Comparison of ENCODE assay signal across 13 mouse cellular contexts in the genomic region with DNA sequence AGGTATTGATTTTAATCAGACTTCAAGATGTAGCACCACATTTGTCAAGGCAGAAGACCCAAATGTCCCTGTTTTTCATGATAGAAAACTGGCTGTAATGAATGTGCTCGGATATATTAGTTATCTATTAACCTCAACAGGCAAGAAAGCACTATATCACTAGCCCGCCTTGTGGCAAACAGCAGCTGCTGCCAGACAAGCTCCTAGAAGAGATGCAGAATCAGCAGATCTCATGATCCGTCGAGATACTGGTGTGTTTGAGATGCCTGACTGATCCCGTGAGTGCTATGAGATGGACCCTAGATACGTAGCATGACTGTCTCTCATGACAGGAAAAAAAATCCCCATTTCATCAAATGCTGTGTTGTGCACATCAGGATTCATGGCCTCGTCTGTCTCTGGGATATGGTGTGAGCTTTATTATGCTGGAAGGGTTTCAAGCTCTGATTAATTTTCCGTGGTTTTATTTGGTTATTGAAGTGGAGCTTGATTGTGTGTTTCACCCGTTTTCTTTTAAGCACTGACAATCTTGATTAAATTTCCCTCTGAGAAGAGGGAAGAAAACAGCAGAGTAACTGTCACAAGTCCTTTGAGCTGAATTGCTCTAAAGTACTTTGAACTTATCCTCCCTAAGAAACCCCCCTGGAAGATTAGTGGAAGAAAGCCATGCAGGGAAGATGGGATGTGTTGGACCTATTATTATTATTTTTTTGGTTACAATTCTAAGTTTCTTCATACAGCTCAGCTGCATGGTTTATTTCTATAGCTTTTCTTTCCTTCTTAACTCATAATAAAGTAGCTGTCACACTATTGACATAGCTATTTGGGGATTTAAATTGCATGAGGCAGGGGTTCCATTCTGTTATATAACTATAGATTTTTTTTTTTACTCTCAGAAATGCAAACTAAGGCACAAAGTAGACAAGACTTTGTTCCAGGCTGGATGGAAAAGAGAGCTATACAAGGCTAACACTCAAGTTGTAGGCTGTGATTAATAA.
DNase-seq lines count a peak whose midpoint lies in the region; ATAC-seq and TF ChIP-seq lines count a peak whose summit lies in the region.
"Had no signal": no experiment of that assay in that cellular context is flagged by ENCODE, and none has a peak within 500 bp of the region (broad histone marks: within the 10 kb centered on the region; RNA-seq: fewer than 3 reads in every experiment).

No protein-coding gene starts in this region.

- H3K9me3 ChIP-seq in forebrain, embryonic 11.5 days (ENCODE audit: control insufficient read depth, low read length): no peaks in the 10 kb centered on the region
- no peaks in the 10 kb centered on the region for H3K9me3 ChIP-seq in forebrain, embryonic 16.5 days (ENCODE audit: control insufficient read depth, low read length)
- no peaks in the 10 kb centered on the region for H3K9me3 ChIP-seq in hindbrain, postnatal 0 days (ENCODE audit: low read length)
- no peaks in the 10 kb centered on the region for H3K9me3 ChIP-seq in midbrain, embryonic 13.5 days
- H3K9me3 ChIP-seq in limb, embryonic 10.5 days (replicated peaks): no peaks in the 10 kb centered on the region
- H3K9me3 ChIP-seq: limb, embryonic 15.5 days had no signal

- 65% methylated on average over 9 of the region's 9 CpGs for WGBS in forebrain, embryonic 11.5 days
- 38% methylated on average over 9 of the region's 9 CpGs for WGBS in forebrain, embryonic 16.5 days
- 29% methylated on average over 9 of the region's 9 CpGs for WGBS in hindbrain, postnatal 0 days
- WGBS in midbrain, embryonic 13.5 days: 32% methylated on average over 9 of the region's 9 CpGs
- 83% methylated on average over 9 of the region's 9 CpGs for WGBS in limb, embryonic 10.5 days

- no peak overlapping the region for H3K4me3 ChIP-seq in forebrain, embryonic 11.5 days (ENCODE audit: low read depth, low read length)
- no peak overlapping the region for H3K4me3 ChIP-seq in forebrain, embryonic 16.5 days (replicated peaks; ENCODE audit: low read length)
- H3K4me3 ChIP-seq in hindbrain, postnatal 0 days (ENCODE audit: low read length): no peak overlapping the region
- no peak overlapping the region for H3K4me3 ChIP-seq in midbrain, embryonic 13.5 days (replicated peaks)
- H3K4me3 ChIP-seq in limb, embryonic 10.5 days: no peak overlapping the region
- H3K4me3 ChIP-seq: limb, embryonic 15.5 days had no signal

- H3K4me1 ChIP-seq in forebrain, embryonic 11.5 days (replicated peaks; ENCODE audit: control insufficient read depth, insufficient read depth, low read length): no peaks in the 10 kb centered on the region
- no peaks in the 10 kb centered on the region for H3K4me1 ChIP-seq in forebrain, embryonic 16.5 days (replicated peaks; ENCODE audit: control insufficient read depth, insufficient read depth, low read length)
- no peaks in the 10 kb centered on the region for H3K4me1 ChIP-seq in hindbrain, postnatal 0 days (ENCODE audit: insufficient read depth, low read length)
- H3K4me1 ChIP-seq in midbrain, embryonic 13.5 days (replicated peaks): peaks cover 6% of the 10 kb centered on the region; the same call in 1 of the 2 replicates
- no peaks in the 10 kb centered on the region for H3K4me1 ChIP-seq in limb, embryonic 10.5 days
- H3K4me1 ChIP-seq: limb, embryonic 15.5 days had no signal

- H3K36me3 ChIP-seq in forebrain, embryonic 11.5 days (ENCODE audit: control insufficient read depth, insufficient read depth, low read length): no peaks in the 10 kb centered on the region
- no peaks in the 10 kb centered on the region for H3K36me3 ChIP-seq in forebrain, embryonic 16.5 days (ENCODE audit: control insufficient read depth, insufficient read depth)
- no peaks in the 10 kb centered on the region for H3K36me3 ChIP-seq in hindbrain, postnatal 0 days (ENCODE audit: insufficient read depth, low read length)
- no peaks in the 10 kb centered on the region for H3K36me3 ChIP-seq in midbrain, embryonic 13.5 days
- no peaks in the 10 kb centered on the region for H3K36me3 ChIP-seq in limb, embryonic 10.5 days
- H3K36me3 ChIP-seq: limb, embryonic 15.5 days had no signal

- no peak overlapping the region for H3K27ac ChIP-seq in forebrain, embryonic 11.5 days (ENCODE audit: low read depth, low read length)
- no peak overlapping the region for H3K27ac ChIP-seq in forebrain, embryonic 16.5 days (ENCODE audit: low read length)
- no peak overlapping the region for H3K27ac ChIP-seq in hindbrain, postnatal 0 days
- 0 out of 2 replicates have a peak overlapping the region, but pooled peaks have one; percentile 25 for H3K27ac ChIP-seq in midbrain, embryonic 13.5 days
- no peak overlapping the region for H3K27ac ChIP-seq in limb, embryonic 10.5 days
- H3K27ac ChIP-seq: limb, embryonic 15.5 days had no signal

- no peak for DNase-seq in forebrain, embryonic 11.5 days (ENCODE audit: low spot score)
- peak; percentile 36 for DNase-seq in Muller cell, postnatal 12 days (ENCODE audit: inconsistent ontology term)
- peak; percentile 13 for DNase-seq in hindbrain, postnatal 0 days (ENCODE audit: low spot score)
- no peak for DNase-seq in left cerebral cortex, adult 18-20 months (ENCODE audit: low spot score in 2 of 2)
- DNase-seq in limb, embryonic 10.5 days (ENCODE audit: low spot score): no peak
- DNase-seq in thymus, postnatal 25 days: no peak
- DNase-seq: adrenal gland, adult 2 months; cerebellum, adult 9-10 months; heart, postnatal 14 days; lung, adult 2 months had no signal

- peak; percentile 23; the same call in 1 of the 2 replicates for TF ChIP-seq CTCF in hindbrain, postnatal 0 days (IDR thresholded peaks at IDR 0.05; ENCODE audit: low read depth)

- H3K27me3 ChIP-seq in forebrain, embryonic 11.5 days (ENCODE audit: control insufficient read depth, insufficient read depth, low read length): no peaks in the 10 kb centered on the region
- no peaks in the 10 kb centered on the region for H3K27me3 ChIP-seq in forebrain, embryonic 16.5 days (replicated peaks; ENCODE audit: control insufficient read depth, insufficient read depth, low read length)
- no peaks in the 10 kb centered on the region for H3K27me3 ChIP-seq in hindbrain, postnatal 0 days (ENCODE audit: insufficient read depth, low read length)
- no peaks in the 10 kb centered on the region for H3K27me3 ChIP-seq in midbrain, embryonic 13.5 days
- no peaks in the 10 kb centered on the region for H3K27me3 ChIP-seq in limb, embryonic 10.5 days (ENCODE audit: low read depth, poor library complexity, severe bottlenecking)
- H3K27me3 ChIP-seq: limb, embryonic 15.5 days had no signal

- 0 out of 2 replicates have a peak, but pooled peaks have one; percentile 12 for ATAC-seq in forebrain, embryonic 11.5 days (replicated peaks; ENCODE audit: low FRiP score)
- ATAC-seq in forebrain, embryonic 16.5 days: no peak
- ATAC-seq in hindbrain, postnatal 0 days: no peak
- ATAC-seq in midbrain, embryonic 13.5 days: peak; percentile 82

- no peak overlapping the region for H3K4me2 ChIP-seq in forebrain, embryonic 11.5 days (ENCODE audit: low read depth, low read length, severe bottlenecking)
- no peak overlapping the region for H3K4me2 ChIP-seq in forebrain, embryonic 16.5 days (ENCODE audit: low read length)
- H3K4me2 ChIP-seq in hindbrain, postnatal 0 days (ENCODE audit: low read depth, low read length): no peak overlapping the region
- H3K4me2 ChIP-seq in midbrain, embryonic 13.5 days (replicated peaks): no peak overlapping the region
- H3K4me2 ChIP-seq: limb, embryonic 15.5 days had no signal

- H3K9ac ChIP-seq in forebrain, embryonic 11.5 days (ENCODE audit: low read length): no peak overlapping the region
- H3K9ac ChIP-seq in forebrain, embryonic 16.5 days (replicated peaks; ENCODE audit: low read depth, low read length): no peak overlapping the region
- H3K9ac ChIP-seq in hindbrain, postnatal 0 days (replicated peaks; ENCODE audit: low read length): no peak overlapping the region
- no peak overlapping the region for H3K9ac ChIP-seq in midbrain, embryonic 13.5 days (replicated peaks)
- H3K9ac ChIP-seq: limb, embryonic 15.5 days had no signal

Comparison
In these comparisons a context has a peak if more than half of its experiments do, and no peak if none do; other contexts are left out.
1. ATAC-seq: peak in forebrain, embryonic 11.5 days (single experiment) and midbrain, embryonic 13.5 days (single experiment); none in forebrain, embryonic 16.5 days (single experiment) and hindbrain, postnatal 0 days (single experiment).
2. DNase-seq: peak in Muller cell, postnatal 12 days (single experiment) and hindbrain, postnatal 0 days (single experiment); none in forebrain, embryonic 11.5 days (single experiment), left cerebral cortex, adult 18-20 months (0 of 2), limb, embryonic 10.5 days (single experiment) and thymus, postnatal 25 days (single experiment).